Comparison of ENCODE assay signal across 8 mouse cellular contexts in genomic region chr11:98931513-98932292, GRCm38 (mm10). TPM values are rescaled to one million over a fixed set of nuclear protein-coding genes. Genes with fewer than 3 reads are reported as not detected.
DNase-seq lines count a peak whose midpoint lies in the region; ATAC-seq and TF ChIP-seq lines count a peak whose summit lies in the region.

No protein-coding gene starts in this region.

- peaks cover 31% of the 10 kb centered on the region for H3K4me1 ChIP-seq in heart, adult 2 months (ENCODE audit: control insufficient read depth, insufficient read depth, low read length)
- H3K4me1 ChIP-seq in forebrain, embryonic 12.5 days = peaks cover 77% of the 10 kb centered on the region
- H3K4me1 ChIP-seq in intestine, embryonic 15.5 days (replicated peaks) = peaks cover 85% of the 10 kb centered on the region
- H3K4me1 ChIP-seq in midbrain, postnatal 0 days (ENCODE audit: insufficient read depth, low read length) = peaks cover 25% of the 10 kb centered on the region; the same call in 1 of the 2 replicates

- DNase-seq in heart, adult 2 months = peak; percentile 55
- no peak for DNase-seq in heart, postnatal 25 days (ENCODE audit: low spot score)
- DNase-seq in midbrain, postnatal 0 days (ENCODE audit: low spot score) = peak; percentile 57
- no peak for DNase-seq in thymus, postnatal 10 days (ENCODE audit: low spot score in 2 of 2)
- DNase-seq in yolk sac, embryonic 10.5 days (ENCODE audit: low spot score) = no peak

- TF ChIP-seq CTCF in heart, adult 2 months (IDR thresholded peaks at IDR 0.05) = peak; percentile 33; the same call in 1 of the 2 replicates
- peak; percentile 17 for TF ChIP-seq CTCF in C2C12 (IDR thresholded peaks at IDR 0.05; ENCODE audit: control insufficient read depth, insufficient read depth, insufficient read length)
- TF ChIP-seq CTCF in midbrain, postnatal 0 days (IDR thresholded peaks at IDR 0.05) = peak; percentile 28; the same call in 1 of the 2 replicates

- H3K27me3 ChIP-seq in heart, adult 2 months (ENCODE audit: control insufficient read depth, insufficient read depth, low read length) = no peaks in the 10 kb centered on the region
- H3K27me3 ChIP-seq in C2C12 (ENCODE audit: control insufficient read depth, insufficient read depth, insufficient read length) = no peaks in the 10 kb centered on the region
- H3K27me3 ChIP-seq in forebrain, embryonic 12.5 days = peaks cover 44% of the 10 kb centered on the region
- H3K27me3 ChIP-seq in intestine, embryonic 15.5 days (replicated peaks) = no peaks in the 10 kb centered on the region
- 0 out of 2 replicates have a peak, but pooled peaks cover 3% of the 10 kb centered on the region for H3K27me3 ChIP-seq in midbrain, postnatal 0 days (ENCODE audit: insufficient read depth, low read length)

- no peak for TF ChIP-seq POLR2A in heart, adult 2 months (IDR thresholded peaks at IDR 0.05; ENCODE audit: insufficient read depth, low read depth, low read length)

- H3K79me3 ChIP-seq in C2C12 (ENCODE audit: low read depth) = peaks cover 2% of the 10 kb centered on the region

- peak overlapping the region; percentile 82 for H3K27ac ChIP-seq in heart, adult 2 months
- 0 out of 2 replicates have a peak overlapping the region, but pooled peaks have one; percentile 54 for H3K27ac ChIP-seq in forebrain, embryonic 12.5 days
- H3K27ac ChIP-seq in intestine, embryonic 15.5 days = peak overlapping the region; percentile 89
- no peak overlapping the region for H3K27ac ChIP-seq in midbrain, postnatal 0 days (ENCODE audit: low read depth, low read length)

- H3K9me3 ChIP-seq in forebrain, embryonic 12.5 days = no peaks in the 10 kb centered on the region
- no peaks in the 10 kb centered on the region for H3K9me3 ChIP-seq in intestine, embryonic 15.5 days
- H3K9me3 ChIP-seq in midbrain, postnatal 0 days (ENCODE audit: low read length) = no peaks in the 10 kb centered on the region

- ATAC-seq in forebrain, embryonic 12.5 days (ENCODE audit: low FRiP score) = no peak
- ATAC-seq in intestine, embryonic 15.5 days = no peak
- ATAC-seq in midbrain, postnatal 0 days (ENCODE audit: low FRiP score) = no peak

- 31% methylated on average over 7 of the region's 7 CpGs for WGBS in heart, adult 2 months
- WGBS in forebrain, embryonic 12.5 days = 31% methylated on average over 7 of the region's 7 CpGs
- WGBS in intestine, embryonic 15.5 days = 24% methylated on average over 7 of the region's 7 CpGs
- 34% methylated on average over 7 of the region's 7 CpGs for WGBS in midbrain, postnatal 0 days

- H3K4me2 ChIP-seq in forebrain, embryonic 12.5 days = 0 out of 2 replicates have a peak overlapping the region, but pooled peaks have one; percentile 10
- H3K4me2 ChIP-seq in intestine, embryonic 15.5 days (replicated peaks) = peak overlapping the region; percentile 59
- no peak overlapping the region for H3K4me2 ChIP-seq in midbrain, postnatal 0 days (ENCODE audit: low read depth, low read length, poor library complexity, severe bottlenecking)

- intact Hi-C loops in heart, adult 2 months (cut with DNase I) = loop anchor here (2.0 kb wide), 1 partner anchor 19 kb away; no protein-coding TSS in a partner anchor
- intact Hi-C loops in heart, postnatal 25 days (cut with DNase I) = loop anchor here (2.0 kb wide), 1 partner anchor 41 kb away; no protein-coding TSS in a partner anchor

- no peak overlapping the region for H3K9ac ChIP-seq in heart, adult 2 months (ENCODE audit: low read depth, low read length)
- H3K9ac ChIP-seq in forebrain, embryonic 12.5 days = no peak overlapping the region
- H3K9ac ChIP-seq in intestine, embryonic 15.5 days = 0 out of 2 replicates have a peak overlapping the region, but pooled peaks have one; percentile 39
- H3K9ac ChIP-seq in midbrain, postnatal 0 days (replicated peaks; ENCODE audit: low read length, poor library complexity, severe bottlenecking) = no peak overlapping the region

- TF ChIP-seq EP300 in heart, adult 2 months (IDR thresholded peaks at IDR 0.05; ENCODE audit: insufficient read depth, low read depth, low read length) = no peak

- H3K79me2 ChIP-seq in heart, adult 2 months (replicated peaks; ENCODE audit: control insufficient read depth, insufficient read depth, low read length) = no peaks in the 10 kb centered on the region
- peaks cover 17% of the 10 kb centered on the region for H3K79me2 ChIP-seq in C2C12 (ENCODE audit: control insufficient read depth, insufficient read depth)

- H3K4me3 ChIP-seq in heart, adult 2 months = no peak overlapping the region
- H3K4me3 ChIP-seq in C2C12 (ENCODE audit: insufficient read depth, poor library complexity, severe bottlenecking) = no peak overlapping the region
- H3K4me3 ChIP-seq in forebrain, embryonic 12.5 days (replicated peaks) = no peak overlapping the region
- no peak overlapping the region for H3K4me3 ChIP-seq in intestine, embryonic 15.5 days (replicated peaks)
- no peak overlapping the region for H3K4me3 ChIP-seq in midbrain, postnatal 0 days (ENCODE audit: low read depth, low read length)

- H3ac ChIP-seq in C2C12 (ENCODE audit: control insufficient read depth, insufficient read length, low read depth) = peak overlapping the region; percentile 58

- no peaks in the 10 kb centered on the region for H3K36me3 ChIP-seq in heart, adult 2 months (ENCODE audit: control insufficient read depth, insufficient read depth, low read length)
- no peaks in the 10 kb centered on the region for H3K36me3 ChIP-seq in C2C12 (ENCODE audit: control insufficient read depth, insufficient read depth)
- no peaks in the 10 kb centered on the region for H3K36me3 ChIP-seq in forebrain, embryonic 12.5 days (replicated peaks)
- H3K36me3 ChIP-seq in intestine, embryonic 15.5 days = no peaks in the 10 kb centered on the region
- H3K36me3 ChIP-seq in midbrain, postnatal 0 days (ENCODE audit: insufficient read depth, low read length) = no peaks in the 10 kb centered on the region

TF ChIP-seq in C2C12, 6 proteins besides CTCF, POLR2A, EP300 and RAD21:
- peak; percentile 50 for TF ChIP-seq MYOD1 (IDR thresholded peaks at IDR 0.05; ENCODE audit: control insufficient read depth, insufficient read length, low read depth)
- no peak for TF ChIP-seq FOSL1 (IDR thresholded peaks at IDR 0.05; ENCODE audit: insufficient read depth, low read length, poor library complexity, severe bottlenecking)
- TF ChIP-seq MAX (IDR thresholded peaks at IDR 0.05) = peak; percentile 19

RNA-seq across cellular contexts. Expression of gene Rara, which starts 4.1 kb away (rescaled TPM):
- 10 to 100 TPM; 10.1 to 12.8 TPM for total RNA-seq in heart, adult 2 months (2021)
- polyA plus RNA-seq in heart, adult 2 months (2012; rRNA removed) = 7.1 and 10.9 TPM in 2 replicates
- total RNA-seq in heart, postnatal 25 days (2021) = 10 to 100 TPM; 11.8 TPM
- 31.9 TPM for polyA plus RNA-seq in C2C12 (2012; fragmentation: generic; extraction: Trizol)
- 14.0 and 16.4 TPM in 2 replicates for polyA plus RNA-seq in forebrain, embryonic 12.5 days (2016; fragmentation: Nextera tagmentation; extraction: Ambion mirVana)
- 30.7 and 31.5 TPM in 2 replicates for polyA plus RNA-seq in intestine, embryonic 15.5 days (2015; fragmentation: Nextera tagmentation; extraction: Ambion mirVana)
- 14.3 and 20.4 TPM in 2 replicates for total RNA-seq in midbrain, postnatal 0 days (2014; rRNA removed)
- polyA plus RNA-seq in midbrain, postnatal 0 days (2015; fragmentation: Nextera tagmentation; extraction: Ambion mirVana) = 8.2 and 8.7 TPM in 2 replicates

RNA-seq across cellular contexts. Expression of gene Cdc6, which starts 24.1 kb away (rescaled TPM):
- under 1 TPM; 0.13 to 0.32 TPM for total RNA-seq in heart, adult 2 months (2021)
- polyA plus RNA-seq in heart, adult 2 months (2012; rRNA removed) = 0.14 and 0.26 TPM in 2 replicates
- total RNA-seq in heart, postnatal 25 days (2021) = under 1 TPM; 0.28 to 0.52 TPM
- 24.1 TPM for polyA plus RNA-seq in C2C12 (2012; fragmentation: generic; extraction: Trizol)
- polyA plus RNA-seq in forebrain, embryonic 12.5 days (2016; fragmentation: Nextera tagmentation; extraction: Ambion mirVana) = 38.0 and 43.1 TPM in 2 replicates
- polyA plus RNA-seq in intestine, embryonic 15.5 days (2015; fragmentation: Nextera tagmentation; extraction: Ambion mirVana) = 24.0 and 26.7 TPM in 2 replicates
- 0.19 and 0.44 TPM in 2 replicates for total RNA-seq in midbrain, postnatal 0 days (2014; rRNA removed)
- 0.52 and 0.65 TPM in 2 replicates for polyA plus RNA-seq in midbrain, postnatal 0 days (2015; fragmentation: Nextera tagmentation; extraction: Ambion mirVana)

RNA-seq across cellular contexts. Expression of gene Gjd3, which starts 51.1 kb away (rescaled TPM):
- under 1 TPM; 0.27 to 0.31 TPM for total RNA-seq in heart, adult 2 months (2021)
- polyA plus RNA-seq in heart, adult 2 months (2012; rRNA removed) = 0.94 and 1.6 TPM in 2 replicates
- 1 to 10 TPM in 1 of 2 experiments, under 1 TPM in 1; 0.52 to 1.1 TPM for total RNA-seq in heart, postnatal 25 days (2021)
- not detected for polyA plus RNA-seq in C2C12 (2012; fragmentation: generic; extraction: Trizol)
- polyA plus RNA-seq in forebrain, embryonic 12.5 days (2016; fragmentation: Nextera tagmentation; extraction: Ambion mirVana) = 0.24 and 0.47 TPM in 2 replicates
- 0.20 and 0.35 TPM in 2 replicates for polyA plus RNA-seq in intestine, embryonic 15.5 days (2015; fragmentation: Nextera tagmentation; extraction: Ambion mirVana)
- total RNA-seq in midbrain, postnatal 0 days (2014; rRNA removed) = 3.0 and 5.1 TPM in 2 replicates
- polyA plus RNA-seq in midbrain, postnatal 0 days (2015; fragmentation: Nextera tagmentation; extraction: Ambion mirVana) = 4.5 and 5.1 TPM in 2 replicates

Comparison
In these comparisons a context has a peak if more than half of its experiments do, and no peak if none do; other contexts are left out.
1. DNase-seq: peak in heart, adult 2 months (2 of 2) and midbrain, postnatal 0 days (single experiment); none in heart, postnatal 25 days (single experiment), thymus, postnatal 10 days (0 of 2) and yolk sac, embryonic 10.5 days (single experiment).
2. RNA of gene Cdc6, which starts 24.1 kb away (polyA plus RNA-seq): 38.0 to 43.1 TPM in forebrain, embryonic 12.5 days, 24.0 to 26.7 TPM in intestine, embryonic 15.5 days and 24.1 TPM in C2C12 (single experiment); 0.52 to 0.65 TPM in midbrain, postnatal 0 days and 0.14 to 0.26 TPM in heart, adult 2 months; every median in the first group is over 10 times any median in the second.
3. Peak in every context shown above with its lines, with median percentiles within 50 percentile points of each other: CTCF ChIP-seq.